Mouse (Mus musculus): ENCODE data around the gene Smagp. TPM values are rescaled to one million over a fixed set of nuclear protein-coding genes. Genes with fewer than 3 reads are reported as not detected.

The Smagp gene
- polyA plus RNA-seq, 1 experiment from 2014 or later = 28.5 TPM

GRCm38 (mm10) chr15:100665411-100666218 lies 28.9 kb upstream of the Smagp start:
- Histone ChIP-seq H3K4me2 (replicated peaks) (no peak overlapping the region), H3K9me3 (replicated peaks) (no peaks in the 10 kb centered on the region), H3K4me3 (replicated peaks) (no peak overlapping the region), H3K9ac (no peak overlapping the region), H3K27ac (replicated peaks) (no peak overlapping the region), H3K36me3 (no peaks in the 10 kb centered on the region), H3K27me3 (no peaks in the 10 kb centered on the region), H3K4me1 (0 out of 2 replicates have a peak, but pooled peaks cover 4% of the 10 kb centered on the region)
- 41% methylated on average over 9 of the region's 9 CpGs for WGBS
- no peak for ATAC-seq (ENCODE audit: insufficient number of reproducible peaks, low FRiP score, low TSS enrichment, low read depth)

- ATAC-seq (ENCODE audit: insufficient number of reproducible peaks, low FRiP score, low TSS enrichment, low read depth) = no peak
- Histone ChIP-seq H3K9ac (no peak overlapping the region), H3K4me1 (0 out of 2 replicates have a peak, but pooled peaks cover 4% of the 10 kb centered on the region), H3K27me3 (no peaks in the 10 kb centered on the region), H3K4me2 (replicated peaks) (no peak overlapping the region), H3K9me3 (replicated peaks) (no peaks in the 10 kb centered on the region), H3K27ac (replicated peaks) (no peak overlapping the region), H3K4me3 (replicated peaks) (no peak overlapping the region), H3K36me3 (no peaks in the 10 kb centered on the region)
- 73% methylated on average over 9 of the region's 9 CpGs for WGBS
Measured at GRCm38 (mm10) chr15:100664813-100665274, 28.1 kb upstream of the Smagp start.

GRCm38 (mm10) chr15:100660805-100661204 lies 24.1 kb upstream of the Smagp start:
- Histone ChIP-seq H3K27me3 (no peaks in the 10 kb centered on the region), H3K27ac (replicated peaks) (no peak overlapping the region), H3K4me2 (replicated peaks) (no peak overlapping the region), H3K9ac (no peak overlapping the region), H3K4me1 (no peaks in the 10 kb centered on the region), H3K36me3 (no peaks in the 10 kb centered on the region), H3K4me3 (replicated peaks) (no peak overlapping the region), H3K9me3 (replicated peaks) (no peaks in the 10 kb centered on the region)
- WGBS = 86% methylated on average over 5 of the region's 5 CpGs
- ATAC-seq (ENCODE audit: insufficient number of reproducible peaks, low FRiP score, low TSS enrichment, low read depth) = no peak

- no peak overlapping the region for H3K27ac ChIP-seq (replicated peaks)
- no peak overlapping the region for H3K4me3 ChIP-seq (replicated peaks)
- H3K27me3 ChIP-seq = no peaks in the 10 kb centered on the region
- no peak overlapping the region for H3K4me2 ChIP-seq (replicated peaks)
- 77% methylated on average over 9 of the region's 9 CpGs for WGBS
- no peak overlapping the region for H3K9ac ChIP-seq
- no peaks in the 10 kb centered on the region for H3K4me1 ChIP-seq
- no peaks in the 10 kb centered on the region for H3K9me3 ChIP-seq (replicated peaks)
- ATAC-seq (ENCODE audit: insufficient number of reproducible peaks, low FRiP score, low TSS enrichment, low read depth) = no peak
- H3K36me3 ChIP-seq = no peaks in the 10 kb centered on the region
Measured at GRCm38 (mm10) chr15:100660306-100660705, 23.6 kb upstream of the Smagp start.

GRCm38 (mm10) chr15:100655201-100655600 lies 18.5 kb upstream of the Smagp start:
- Histone ChIP-seq H3K4me3 (replicated peaks) (no peak overlapping the region), H3K9me3 (replicated peaks) (no peaks in the 10 kb centered on the region), H3K4me2 (replicated peaks) (no peak overlapping the region), H3K4me1 (no peaks in the 10 kb centered on the region), H3K9ac (no peak overlapping the region), H3K27me3 (no peaks in the 10 kb centered on the region), H3K36me3 (no peaks in the 10 kb centered on the region), H3K27ac (replicated peaks) (no peak overlapping the region)
- ATAC-seq (ENCODE audit: insufficient number of reproducible peaks, low FRiP score, low TSS enrichment, low read depth) = no peak
- WGBS = 87% methylated on average over 5 of the region's 5 CpGs

GRCm38 (mm10) chr15:100654271-100654670 lies 17.5 kb upstream of the Smagp start:
- Histone ChIP-seq H3K9ac (no peak overlapping the region), H3K4me1 (no peaks in the 10 kb centered on the region), H3K27ac (replicated peaks) (no peak overlapping the region), H3K27me3 (no peaks in the 10 kb centered on the region), H3K4me3 (replicated peaks) (no peak overlapping the region), H3K4me2 (replicated peaks) (no peak overlapping the region), H3K36me3 (no peaks in the 10 kb centered on the region), H3K9me3 (replicated peaks) (no peaks in the 10 kb centered on the region)
- no peak for ATAC-seq (ENCODE audit: insufficient number of reproducible peaks, low FRiP score, low TSS enrichment, low read depth)
- 80% methylated on average over 1 of the region's 1 CpGs for WGBS

- Histone ChIP-seq H3K9me3 (replicated peaks) (no peaks in the 10 kb centered on the region), H3K36me3 (no peaks in the 10 kb centered on the region), H3K4me1 (0 out of 2 replicates have a peak, but pooled peaks cover 3% of the 10 kb centered on the region), H3K27ac (replicated peaks) (0 out of 2 replicates have a peak overlapping the region, but pooled peaks have one; percentile 55), H3K4me3 (replicated peaks) (no peak overlapping the region), H3K27me3 (no peaks in the 10 kb centered on the region), H3K9ac (no peak overlapping the region), H3K4me2 (replicated peaks) (no peak overlapping the region)
- 70% methylated on average over 9 of the region's 9 CpGs for WGBS
- no peak; the same call in 1 of the 2 replicates for ATAC-seq (ENCODE audit: insufficient number of reproducible peaks, low FRiP score, low TSS enrichment, low read depth)
Measured at GRCm38 (mm10) chr15:100651610-100652009, 14.9 kb upstream of the Smagp start.

GRCm38 (mm10) chr15:100650111-100650510 lies 13.4 kb upstream of the Smagp start:
- no peak for ATAC-seq (ENCODE audit: insufficient number of reproducible peaks, low FRiP score, low TSS enrichment, low read depth)
- Histone ChIP-seq H3K9me3 (replicated peaks) (no peaks in the 10 kb centered on the region), H3K36me3 (no peaks in the 10 kb centered on the region), H3K4me1 (0 out of 2 replicates have a peak, but pooled peaks cover 3% of the 10 kb centered on the region), H3K4me2 (replicated peaks) (no peak overlapping the region), H3K4me3 (replicated peaks) (no peak overlapping the region), H3K9ac (no peak overlapping the region), H3K27me3 (no peaks in the 10 kb centered on the region), H3K27ac (replicated peaks) (no peak overlapping the region)
- 80% methylated on average over 10 of the region's 10 CpGs for WGBS

- Histone ChIP-seq H3K9me3 (replicated peaks) (no peaks in the 10 kb centered on the region), H3K27ac (replicated peaks) (no peak overlapping the region), H3K4me3 (replicated peaks) (no peak overlapping the region), H3K4me2 (replicated peaks) (no peak overlapping the region), H3K9ac (no peak overlapping the region), H3K36me3 (no peaks in the 10 kb centered on the region), H3K4me1 (0 out of 2 replicates have a peak, but pooled peaks cover 3% of the 10 kb centered on the region), H3K27me3 (no peaks in the 10 kb centered on the region)
- WGBS = 76% methylated on average over 6 of the region's 6 CpGs
- no peak for ATAC-seq (ENCODE audit: insufficient number of reproducible peaks, low FRiP score, low TSS enrichment, low read depth)
Measured at GRCm38 (mm10) chr15:100646161-100646560, 9.4 kb upstream of the Smagp start.

GRCm38 (mm10) chr15:100642451-100642850 lies 5.7 kb upstream of the Smagp start:
- no peak overlapping the region for H3K4me2 ChIP-seq (replicated peaks)
- ATAC-seq (ENCODE audit: insufficient number of reproducible peaks, low FRiP score, low TSS enrichment, low read depth) = no peak
- H3K4me1 ChIP-seq = peaks cover 8% of the 10 kb centered on the region; the same call in 1 of the 2 replicates
- peaks cover 15% of the 10 kb centered on the region for H3K27me3 ChIP-seq
- H3K4me3 ChIP-seq (replicated peaks) = no peak overlapping the region
- H3K9ac ChIP-seq = no peak overlapping the region
- H3K9me3 ChIP-seq (replicated peaks) = no peaks in the 10 kb centered on the region
- 88% methylated on average over 7 of the region's 7 CpGs for WGBS
- H3K36me3 ChIP-seq = no peaks in the 10 kb centered on the region
- H3K27ac ChIP-seq (replicated peaks) = no peak overlapping the region

- Histone ChIP-seq H3K27ac (replicated peaks) (no peak overlapping the region; the same call in 1 of the 2 replicates), H3K4me1 (peaks cover 19% of the 10 kb centered on the region), H3K36me3 (no peaks in the 10 kb centered on the region), H3K4me3 (replicated peaks) (no peak overlapping the region), H3K9ac (no peak overlapping the region), H3K9me3 (replicated peaks) (no peaks in the 10 kb centered on the region), H3K27me3 (peaks cover 27% of the 10 kb centered on the region), H3K4me2 (replicated peaks) (no peak overlapping the region)
- ATAC-seq (ENCODE audit: insufficient number of reproducible peaks, low FRiP score, low TSS enrichment, low read depth) = no peak
- WGBS = 67% methylated on average over 16 of the region's 16 CpGs
Measured at GRCm38 (mm10) chr15:100641226-100641810, 4.6 kb upstream of the Smagp start.
